Mouse (Mus musculus): ENCODE measurements around the gene Hmox1. TPM values are rescaled to one million over a fixed set of nuclear protein-coding genes. Genes with fewer than 3 reads are reported as not detected.

Gene Hmox1
- polyA plus RNA-seq (2015; fragmentation: Nextera tagmentation; extraction: Ambion mirVana): 16.0 and 16.7 TPM in 2 replicates

GRCm38 (mm10) chr8:75093399-75094156, at the start of gene Hmox1:
Hmox1 (plus strand) TSS chr8:75093621.
- peak; percentile 94 for ATAC-seq (ENCODE audit: low read depth)
- Histone ChIP-seq H3K9me3 (no peaks in the 10 kb centered on the region), H3K27ac (replicated peaks) (no peak within 1 kb of the TSS), H3K27me3 (no peaks in the 10 kb centered on the region; the same call in 1 of the 2 replicates), H3K4me2 (peak within 1 kb of the TSS; percentile 77), H3K36me3 (no peaks in the 10 kb centered on the region), H3K4me3 (peak within 1 kb of the TSS; percentile 54), H3K4me1 (replicated peaks) (peaks cover 22% of the 10 kb centered on the region), H3K9ac (peak within 1 kb of the TSS; percentile 70)
- under 1% methylated on average over 36 of the region's 36 CpGs for WGBS

GRCm38 (mm10) chr8:75046303-75046702, 47.1 kb upstream of the Hmox1 start:
- WGBS: 100% methylated on average over 1 of the region's 1 CpGs
- Histone ChIP-seq H3K27me3 (no peaks in the 10 kb centered on the region), H3K4me1 (replicated peaks) (no peaks in the 10 kb centered on the region)

GRCm38 (mm10) chr8:75047784-75048183, 45.6 kb upstream of the Hmox1 start:
- no peak overlapping the region for H3K9ac ChIP-seq
- ATAC-seq (ENCODE audit: low read depth): no peak
- H3K27ac ChIP-seq (replicated peaks): no peak overlapping the region
- H3K4me2 ChIP-seq: no peak overlapping the region
- H3K4me1 ChIP-seq (replicated peaks): no peaks in the 10 kb centered on the region
- no peaks in the 10 kb centered on the region for H3K36me3 ChIP-seq
- 93% methylated on average over 3 of the region's 3 CpGs for WGBS
- no peaks in the 10 kb centered on the region for H3K9me3 ChIP-seq
- H3K27me3 ChIP-seq: no peaks in the 10 kb centered on the region
- no peak overlapping the region for H3K4me3 ChIP-seq

More at GRCm38 (mm10) chr8:75046303-75046702, 47.1 kb upstream of the Hmox1 start:
- ATAC-seq (ENCODE audit: low read depth): no peak
- Histone ChIP-seq H3K27ac (replicated peaks) (no peak overlapping the region), H3K9ac (no peak overlapping the region), H3K4me2 (no peak overlapping the region), H3K9me3 (no peaks in the 10 kb centered on the region), H3K36me3 (no peaks in the 10 kb centered on the region), H3K4me3 (no peak overlapping the region)

GRCm38 (mm10) chr8:75053342-75053741, 40.1 kb upstream of the Hmox1 start:
- H3K27me3 ChIP-seq: no peaks in the 10 kb centered on the region

GRCm38 (mm10) chr8:75055673-75056072, 37.7 kb upstream of the Hmox1 start:
- ATAC-seq (ENCODE audit: low read depth): no peak

More at GRCm38 (mm10) chr8:75053342-75053741, 40.1 kb upstream of the Hmox1 start:
- H3K4me3 ChIP-seq: no peak overlapping the region
- H3K9ac ChIP-seq: no peak overlapping the region
- no peaks in the 10 kb centered on the region for H3K4me1 ChIP-seq (replicated peaks)
- no peaks in the 10 kb centered on the region for H3K9me3 ChIP-seq
- no peak overlapping the region for H3K27ac ChIP-seq (replicated peaks)
- H3K4me2 ChIP-seq: no peak overlapping the region
- H3K36me3 ChIP-seq: peaks cover 17% of the 10 kb centered on the region
- 91% methylated on average over 4 of the region's 4 CpGs for WGBS
- no peak for ATAC-seq (ENCODE audit: low read depth)

GRCm38 (mm10) chr8:75060022-75060421, 33.4 kb upstream of the Hmox1 start:
- Histone ChIP-seq H3K4me3 (no peak overlapping the region), H3K4me1 (replicated peaks) (no peaks in the 10 kb centered on the region), H3K9ac (no peak overlapping the region), H3K27ac (replicated peaks) (no peak overlapping the region), H3K27me3 (no peaks in the 10 kb centered on the region), H3K36me3 (peaks cover 28% of the 10 kb centered on the region), H3K9me3 (no peaks in the 10 kb centered on the region), H3K4me2 (no peak overlapping the region)
- WGBS: 87% methylated on average over 6 of the region's 6 CpGs
- ATAC-seq (ENCODE audit: low read depth): no peak

More at GRCm38 (mm10) chr8:75055673-75056072, 37.7 kb upstream of the Hmox1 start:
- Histone ChIP-seq H3K4me1 (replicated peaks) (no peaks in the 10 kb centered on the region), H3K9me3 (no peaks in the 10 kb centered on the region), H3K27ac (replicated peaks) (no peak overlapping the region), H3K4me2 (no peak overlapping the region), H3K27me3 (no peaks in the 10 kb centered on the region), H3K4me3 (no peak overlapping the region), H3K9ac (no peak overlapping the region), H3K36me3 (peaks cover 20% of the 10 kb centered on the region)
- 98% methylated on average over 2 of the region's 2 CpGs for WGBS

- Histone ChIP-seq H3K27me3 (no peaks in the 10 kb centered on the region), H3K9me3 (no peaks in the 10 kb centered on the region), H3K4me1 (replicated peaks) (no peaks in the 10 kb centered on the region), H3K36me3 (peaks cover 35% of the 10 kb centered on the region), H3K4me2 (no peak overlapping the region), H3K9ac (no peak overlapping the region), H3K27ac (replicated peaks) (no peak overlapping the region), H3K4me3 (no peak overlapping the region)
- no peak for ATAC-seq (ENCODE audit: low read depth)
- WGBS: 94% methylated on average over 2 of the region's 2 CpGs
Measured at GRCm38 (mm10) chr8:75060815-75061214, 32.6 kb upstream of the Hmox1 start.

GRCm38 (mm10) chr8:75063290-75063689, 30.1 kb upstream of the Hmox1 start:
- ATAC-seq (ENCODE audit: low read depth): no peak
- H3K36me3 ChIP-seq: peaks cover 19% of the 10 kb centered on the region
- H3K4me2 ChIP-seq: no peak overlapping the region
- H3K9ac ChIP-seq: no peak overlapping the region
- H3K27ac ChIP-seq (replicated peaks): no peak overlapping the region
- H3K4me3 ChIP-seq: no peak overlapping the region
- no peaks in the 10 kb centered on the region for H3K27me3 ChIP-seq
- no peaks in the 10 kb centered on the region for H3K9me3 ChIP-seq
- no peaks in the 10 kb centered on the region for H3K4me1 ChIP-seq (replicated peaks)
- WGBS: 74% methylated on average over 3 of the region's 3 CpGs

- H3K4me1 ChIP-seq (replicated peaks): no peaks in the 10 kb centered on the region
- no peaks in the 10 kb centered on the region for H3K9me3 ChIP-seq
- no peak overlapping the region for H3K4me3 ChIP-seq
- peaks cover 16% of the 10 kb centered on the region for H3K36me3 ChIP-seq
- ATAC-seq (ENCODE audit: low read depth): no peak
- no peaks in the 10 kb centered on the region for H3K27me3 ChIP-seq
- WGBS: 92% methylated on average over 3 of the region's 3 CpGs
- H3K9ac ChIP-seq: no peak overlapping the region
- no peak overlapping the region for H3K4me2 ChIP-seq
- no peak overlapping the region for H3K27ac ChIP-seq (replicated peaks)
Measured at GRCm38 (mm10) chr8:75064790-75065189, 28.6 kb upstream of the Hmox1 start.

- ATAC-seq (ENCODE audit: low read depth): no peak
- no peaks in the 10 kb centered on the region for H3K4me1 ChIP-seq (replicated peaks)
- H3K9ac ChIP-seq: no peak overlapping the region
- peaks cover 16% of the 10 kb centered on the region for H3K36me3 ChIP-seq
- no peak overlapping the region for H3K27ac ChIP-seq (replicated peaks)
- 79% methylated on average over 6 of the region's 6 CpGs for WGBS
- no peak overlapping the region for H3K4me3 ChIP-seq
- no peak overlapping the region for H3K4me2 ChIP-seq
- H3K27me3 ChIP-seq: no peaks in the 10 kb centered on the region
- H3K9me3 ChIP-seq: no peaks in the 10 kb centered on the region
Measured at GRCm38 (mm10) chr8:75067287-75067686, 26.1 kb upstream of the Hmox1 start.

GRCm38 (mm10) chr8:75070297-75070696, 23.1 kb upstream of the Hmox1 start:
- ATAC-seq (ENCODE audit: low read depth): no peak
- H3K4me3 ChIP-seq: no peak overlapping the region
- no peaks in the 10 kb centered on the region for H3K9me3 ChIP-seq
- 88% methylated on average over 1 of the region's 1 CpGs for WGBS
- H3K27me3 ChIP-seq: no peaks in the 10 kb centered on the region
- H3K36me3 ChIP-seq: peaks cover 4% of the 10 kb centered on the region; the same call in 1 of the 2 replicates
- H3K4me2 ChIP-seq: no peak overlapping the region
- no peak overlapping the region for H3K27ac ChIP-seq (replicated peaks)
- no peaks in the 10 kb centered on the region for H3K4me1 ChIP-seq (replicated peaks)
- H3K9ac ChIP-seq: no peak overlapping the region

GRCm38 (mm10) chr8:75071627-75072346, 21.6 kb upstream of the Hmox1 start:
- Histone ChIP-seq H3K27me3 (no peaks in the 10 kb centered on the region), H3K4me1 (replicated peaks) (no peaks in the 10 kb centered on the region), H3K9me3 (no peaks in the 10 kb centered on the region), H3K36me3 (no peaks in the 10 kb centered on the region; the same call in 1 of the 2 replicates), H3K27ac (replicated peaks) (no peak overlapping the region), H3K4me3 (no peak overlapping the region), H3K4me2 (no peak overlapping the region), H3K9ac (no peak overlapping the region)
- ATAC-seq (ENCODE audit: low read depth): peak; percentile 86
- WGBS: 33% methylated on average over 4 of the region's 4 CpGs
